ENCODE assay signal across 18 mouse cellular contexts in the genomic region with DNA sequence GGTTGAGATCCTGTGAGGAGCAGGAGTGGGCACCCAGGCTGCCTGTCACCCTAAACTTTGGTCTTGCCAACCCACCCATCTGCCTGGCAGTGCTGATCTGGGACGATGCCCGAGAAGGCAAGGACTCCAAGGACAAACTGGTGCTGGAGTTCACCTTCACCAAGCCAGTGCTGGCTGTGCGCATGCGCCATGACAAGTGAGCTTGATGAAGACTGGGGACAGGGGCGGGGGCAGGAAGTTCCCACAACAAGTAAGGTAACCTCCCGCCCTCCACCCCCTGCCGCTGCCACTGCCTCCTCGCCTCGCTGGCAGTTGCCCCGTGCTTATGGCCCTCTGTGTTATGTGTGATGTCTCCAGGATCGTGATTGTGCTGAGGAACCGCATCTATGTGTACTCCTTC. TPM values are rescaled to one million over a fixed set of nuclear protein-coding genes. Genes with fewer than 3 reads are reported as not detected.
A peak's percentile ranks its signal among the peaks of the same experiment; 100 is the strongest.
DNase-seq lines count a peak whose midpoint lies in the region.
"Had no signal": no experiment of that assay in that cellular context is flagged by ENCODE, and none has a peak within 500 bp of the region (broad histone marks: within the 10 kb centered on the region; RNA-seq: fewer than 3 reads in every experiment).

No protein-coding gene starts in this region.

- DNase-seq in adrenal gland, adult 8-10 months = peak; percentile 11
- no peak for DNase-seq in adrenal gland, adult 18-20 months (ENCODE audit: low spot score in 2 of 2)
- peak; percentile 74 for DNase-seq in ES-CJ7 (ENCODE audit: low read depth, low spot score)
- DNase-seq in R1 (ENCODE audit: low read depth, low spot score) = peak; percentile 87
- DNase-seq in heart, adult 8-10 months (ENCODE audit: low spot score) = no peak
- no peak for DNase-seq in cerebellum, adult 18-20 months
- no peak for DNase-seq in urinary bladder, adult 18-20 months (ENCODE audit: low spot score in 2 of 2)
- DNase-seq: adrenal gland, adult 2 months; adrenal gland, postnatal 14 days; adrenal gland, postnatal 36 days; B cell, adult 2 months; cerebellum, adult 11-12 months; cerebellum, adult 8-10 months; cerebellum, adult 9-11 months; cerebellum, postnatal 14 days; cerebellum, postnatal 36 days; embryo, embryonic 11 days had no signal

RNA-seq across cellular contexts. Expression of a gene that starts 2.4 kb away (rescaled TPM):
- 10 to 100 TPM; 14.4 to 18.2 (median 15.7) TPM for total RNA-seq in adrenal gland, adult 8-10 months (2022)
- 10 to 100 TPM; 12.1 to 16.3 TPM for total RNA-seq in adrenal gland, adult 18-20 months (2021)
- 1 to 10 TPM; 4.3 to 6.7 (median 5.7) TPM for total RNA-seq in heart, adult 8-10 months (2022)

RNA-seq across cellular contexts. Expression of a gene that starts 3.8 kb away (rescaled TPM):
- total RNA-seq in adrenal gland, adult 8-10 months (2022) = not detected
- under 1 TPM in 1 of 2 experiments, not detected in 1; 0.58 TPM for total RNA-seq in adrenal gland, adult 18-20 months (2021)
- total RNA-seq in heart, adult 8-10 months (2022) = not detected
- total RNA-seq: adrenal gland, adult 2 months; common myeloid progenitor, adult 5-6 weeks had no signal

RNA-seq across cellular contexts. Expression of a gene that starts 11.7 kb away (rescaled TPM):
- 10 to 100 TPM; 68.5 to 92.2 (median 76.2) TPM for total RNA-seq in adrenal gland, adult 8-10 months (2022)
- total RNA-seq in adrenal gland, adult 18-20 months (2021) = 10 to 100 TPM; 45.4 to 62.8 TPM
- total RNA-seq in heart, adult 8-10 months (2022) = 10 to 100 TPM; 34.4 to 60.5 (median 46.7) TPM

RNA-seq across cellular contexts. Expression of a gene that starts 24.9 kb away (rescaled TPM):
- 1 to 10 TPM; 4.7 to 7.3 (median 5.4) TPM for total RNA-seq in adrenal gland, adult 8-10 months (2022)
- total RNA-seq in adrenal gland, adult 18-20 months (2021) = 1 to 10 TPM; 2.0 to 2.6 TPM
- 1 to 10 TPM in 1 of 4 experiments, under 1 TPM in 3; 0.37 to 1.0 (median 0.73) TPM for total RNA-seq in heart, adult 8-10 months (2022)

RNA-seq across cellular contexts. Expression of a gene that starts 28.9 kb away (rescaled TPM):
- total RNA-seq in adrenal gland, adult 8-10 months (2022) = 10 to 100 TPM; 57.1 to 76.9 (median 64.6) TPM
- 10 to 100 TPM; 48.0 to 59.9 TPM for total RNA-seq in adrenal gland, adult 18-20 months (2021)
- 10 to 100 TPM; 18.3 to 21.9 (median 21.3) TPM for total RNA-seq in heart, adult 8-10 months (2022)

Comparison
In these comparisons a context has a peak if more than half of its experiments do, and no peak if none do; other contexts are left out.
1. DNase-seq: peak in adrenal gland, adult 8-10 months (single experiment), ES-CJ7 (single experiment) and R1 (single experiment); none in adrenal gland, adult 18-20 months (0 of 2), heart, adult 8-10 months (single experiment), cerebellum, adult 18-20 months (0 of 2) and urinary bladder, adult 18-20 months (0 of 2).